Mouse (Mus musculus) thymus, postnatal 4 days (tissue): ENCODE data around the gene Zfp580.
"Not testable (repeated sequence)": the region's sequence is repeated elsewhere in the genome, so short reads cannot be mapped to it uniquely, and the experiment has no call there.

Experiments used
- DNase-seq: peaks from one replicate; pipeline ENCODE4 v3.0.0; 2021

Gene Zfp580

DNA sequence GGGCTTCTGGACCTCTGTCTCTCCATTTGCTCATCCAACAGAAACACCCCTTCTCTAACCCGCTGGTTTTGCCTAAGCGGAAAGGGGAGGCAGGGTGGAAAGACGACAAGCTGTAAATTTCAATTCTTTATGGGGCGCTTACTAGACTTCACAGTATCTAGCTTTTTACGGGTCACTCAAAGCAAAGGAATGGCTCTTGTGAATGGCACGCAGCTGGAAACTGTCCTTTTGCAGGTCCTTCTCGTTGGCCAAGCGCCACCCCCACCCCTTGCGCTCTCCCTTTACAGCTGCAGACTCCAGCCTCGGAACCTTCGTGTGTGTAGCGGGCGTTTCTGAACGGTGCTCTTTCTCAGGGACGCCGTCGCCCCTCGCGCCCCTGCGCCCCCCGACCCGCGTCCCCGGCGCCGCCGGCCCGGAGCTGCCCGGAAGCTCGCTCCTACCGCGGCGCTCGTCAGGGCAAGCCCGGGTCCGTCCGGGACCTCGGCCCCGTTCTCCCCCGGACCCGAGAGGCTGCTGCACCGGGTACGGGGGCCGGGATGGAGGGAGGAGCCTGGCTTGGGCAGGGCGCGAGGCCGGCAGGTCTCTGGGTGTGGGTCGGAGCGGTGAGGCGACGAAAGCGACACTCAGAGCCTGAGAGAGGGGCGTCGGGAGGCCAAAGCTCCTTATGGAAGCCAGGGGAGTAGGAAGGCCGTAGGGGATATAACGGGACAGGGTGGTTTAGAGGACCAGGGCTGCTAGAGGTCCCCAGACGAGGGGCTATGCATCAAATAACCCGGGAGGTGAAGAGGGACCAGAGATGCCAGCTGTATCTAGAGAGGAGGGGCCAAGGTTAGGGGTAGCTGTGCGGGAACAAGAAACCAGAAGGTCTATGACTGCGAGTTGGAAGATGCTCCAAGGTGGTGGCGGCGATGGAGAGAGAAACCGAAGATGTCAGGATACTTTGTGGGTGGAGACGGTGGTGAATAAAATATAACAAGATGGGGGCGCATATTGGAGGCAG is at the start of gene Zfp580:
Zfp580 (plus strand) TSS at position 346 of the 1,000 bp plus-strand sequence.
- DNase-seq: peak; percentile 82

DNA sequence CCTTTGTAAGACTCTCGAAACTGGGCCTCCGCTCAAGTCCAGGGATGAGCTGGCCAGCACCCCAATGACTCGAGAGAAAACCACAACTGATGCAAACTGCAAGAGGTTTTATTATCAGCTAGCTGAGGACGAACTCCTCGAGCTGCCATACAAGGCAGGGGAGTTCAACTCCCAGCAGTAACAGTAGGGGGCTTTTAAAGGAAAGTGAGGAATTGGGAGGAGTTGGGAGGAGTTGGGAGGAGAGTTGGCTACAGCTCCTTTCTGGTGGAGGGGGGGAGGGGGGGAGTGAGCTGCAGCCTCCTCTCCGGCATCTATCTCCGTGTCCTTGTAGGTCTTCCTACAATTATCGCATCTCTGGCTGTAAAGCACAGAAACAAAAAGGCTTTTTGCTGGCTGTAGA is 48.5 kb upstream of the Zfp580 start:
- not testable (repeated sequence) for DNase-seq

DNA sequence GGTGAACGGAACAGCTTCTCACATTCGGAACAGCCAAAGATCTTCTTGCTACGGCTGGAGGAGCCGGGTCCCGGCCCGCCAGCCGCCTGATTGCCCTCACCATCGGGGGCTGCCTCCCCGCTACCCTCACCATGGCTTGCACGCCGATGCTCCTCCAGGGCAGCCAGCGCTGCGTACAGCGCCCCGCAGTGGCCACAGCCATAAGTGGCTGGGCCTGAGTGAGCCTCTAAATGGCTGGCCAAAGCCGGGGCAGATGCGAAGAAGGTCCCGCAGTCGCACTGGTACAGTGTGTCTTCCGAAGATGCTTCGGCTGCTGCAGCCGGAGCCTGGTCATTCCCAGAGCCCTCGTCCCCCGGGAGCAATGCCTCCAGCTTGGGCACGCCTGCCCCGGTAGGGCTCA is 43.1 kb upstream of the Zfp580 start:
- no peak for DNase-seq

DNA sequence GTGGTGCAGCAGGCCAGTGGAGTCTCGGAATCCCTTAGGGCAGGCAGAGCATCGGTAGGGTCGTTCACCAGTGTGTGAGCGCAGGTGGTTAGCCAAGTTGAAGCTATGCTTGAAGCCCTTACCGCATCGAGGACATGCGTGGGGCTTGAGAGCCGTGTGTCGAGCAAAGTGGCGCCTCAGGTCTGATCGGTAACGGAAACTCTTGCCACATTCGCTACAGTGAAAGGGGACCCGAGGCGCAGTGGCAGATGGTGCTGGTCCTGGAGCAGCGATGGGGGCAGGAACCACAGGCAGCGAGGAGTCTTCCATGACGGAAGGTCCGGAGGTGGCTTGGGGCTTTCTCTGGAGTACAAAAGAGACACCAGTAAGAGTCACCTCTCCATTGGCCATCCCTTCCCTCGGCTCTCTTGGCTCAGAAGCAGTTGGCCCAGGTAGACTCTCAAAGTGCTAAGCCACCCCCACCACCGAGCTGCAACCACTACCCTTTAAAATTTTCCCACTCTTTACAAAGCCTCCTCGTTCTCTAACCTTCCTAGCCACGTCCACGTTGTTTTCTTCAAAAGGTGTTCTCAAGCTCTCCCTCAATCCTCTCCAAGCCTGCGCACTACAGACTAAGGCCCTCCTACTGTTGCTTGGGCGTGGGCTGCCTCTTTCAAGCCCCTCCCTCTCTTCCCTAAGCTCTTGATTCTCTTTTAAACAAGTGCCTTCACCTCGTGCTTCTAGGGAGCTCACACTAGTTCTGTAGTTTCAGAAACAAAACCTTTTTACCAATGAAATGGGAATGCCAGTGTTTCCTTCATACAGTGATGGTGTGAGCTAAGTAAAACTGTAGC is 38.4 kb upstream of the Zfp580 start:
- no peak for DNase-seq

DNA sequence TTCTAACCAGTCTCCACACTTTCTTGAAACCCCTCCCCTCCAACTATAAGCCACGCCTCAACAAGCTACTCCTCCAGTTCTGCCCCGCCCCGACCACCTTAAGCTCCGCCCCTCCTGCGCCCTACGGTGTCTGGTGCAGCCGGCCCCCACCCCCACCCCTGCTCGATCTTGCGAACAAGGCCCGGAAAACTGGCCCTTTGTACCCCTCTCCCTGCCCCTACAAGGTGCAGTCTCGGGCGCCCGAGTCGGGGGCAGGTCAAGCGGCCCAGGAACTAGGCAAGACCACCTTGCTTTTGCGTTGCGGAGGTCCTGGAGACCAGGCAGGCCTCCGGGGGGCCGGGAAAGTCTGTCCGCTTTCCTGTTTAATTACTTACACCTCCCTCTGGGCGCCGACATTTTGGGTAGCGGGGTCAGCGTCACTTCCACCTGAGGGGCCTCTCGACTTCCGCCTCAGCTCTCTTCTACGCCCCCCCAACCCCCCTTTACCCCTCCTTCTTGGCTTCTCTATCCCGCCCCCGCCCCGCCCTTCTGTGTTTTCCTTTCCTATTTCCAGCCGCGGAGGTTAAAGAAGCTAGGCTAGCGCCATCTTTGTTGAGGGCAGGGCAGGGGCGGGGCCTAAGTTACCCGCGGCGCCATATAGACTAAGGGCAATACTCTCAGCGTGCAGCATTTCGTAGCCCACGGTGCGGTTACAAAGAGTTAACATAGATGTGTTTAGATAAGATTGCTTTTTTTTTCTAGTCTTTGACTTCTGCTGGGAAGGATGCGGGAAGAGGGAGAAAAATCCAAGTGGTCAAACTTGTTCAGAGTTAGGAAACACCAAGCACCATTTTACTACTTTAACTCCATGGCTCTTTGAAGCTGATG is 36.9 kb upstream of the Zfp580 start, which contains the start of the genes Zfp524 and Fiz1:
Zfp524 (plus strand) TSS at position 165 of the 867 bp plus-strand sequence.
Fiz1 (minus strand) TSS at position 447 of the 867 bp plus-strand sequence.
- peak; percentile 97 for DNase-seq

DNA sequence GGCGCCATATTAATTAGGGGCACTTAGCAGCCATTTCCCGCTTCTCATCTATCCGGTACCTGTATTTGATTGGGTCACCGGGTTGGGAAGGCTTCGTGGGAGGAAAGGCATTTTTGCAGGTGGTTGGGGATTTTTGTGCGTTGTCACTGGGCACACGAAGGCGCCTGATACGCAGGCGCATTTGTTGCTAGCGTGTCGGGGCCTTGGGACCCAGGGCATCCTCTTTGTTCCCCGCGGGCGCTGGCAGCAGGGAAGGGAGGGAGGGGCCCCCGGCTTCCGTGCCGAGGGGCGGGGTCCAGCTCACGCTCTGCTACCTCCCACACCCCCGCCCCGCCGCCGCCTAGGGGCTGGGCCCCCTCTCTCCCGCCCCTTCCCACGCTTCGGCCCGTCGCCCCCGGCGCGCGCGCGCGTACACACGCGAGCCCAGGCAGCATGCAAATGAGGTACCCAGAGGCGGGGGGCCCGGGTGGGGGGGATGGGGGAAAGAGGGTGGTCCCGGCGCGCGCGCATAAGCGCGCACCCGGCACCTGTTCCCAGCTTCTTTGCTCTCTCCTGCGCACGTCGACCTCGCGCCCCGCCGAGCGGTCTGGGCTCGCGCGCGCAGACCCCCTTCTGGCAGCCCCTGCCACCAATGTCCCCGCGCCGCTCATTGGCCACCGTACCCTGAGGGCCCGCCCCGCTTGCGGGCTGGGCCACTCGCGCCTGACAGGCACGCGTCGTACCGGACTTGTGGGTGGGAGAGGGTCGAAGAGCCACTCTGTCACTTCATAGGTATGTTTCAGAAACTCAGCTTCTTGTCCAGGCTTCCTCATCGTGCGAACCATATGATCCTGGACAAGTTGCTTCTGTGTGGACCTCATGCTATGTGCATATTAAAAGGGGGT is 36.0 kb upstream of the Zfp580 start, which contains the start of gene Gm44973:
Gm44973 (plus strand) TSS at position 379 of the 884 bp plus-strand sequence.
- peak; percentile 98 for DNase-seq

DNA sequence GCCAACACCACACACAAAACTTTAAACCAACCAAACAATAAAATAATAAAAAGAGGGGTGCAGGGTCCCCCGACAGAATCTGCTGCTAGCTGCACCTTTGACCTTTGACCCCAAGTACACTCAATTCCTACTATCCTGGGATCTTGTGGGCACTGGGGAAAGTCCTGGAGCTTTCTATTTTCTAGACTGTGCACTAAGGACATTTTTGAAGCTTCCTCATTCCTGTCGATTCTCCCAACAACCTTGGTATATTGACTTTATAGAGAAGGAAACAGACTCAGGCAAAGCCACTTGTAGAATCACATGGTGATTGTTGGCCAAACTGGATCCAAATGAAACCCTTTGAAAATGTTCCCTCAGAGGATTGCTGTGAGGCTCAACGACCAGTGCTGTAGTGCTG is 35.3 kb upstream of the Zfp580 start:
- DNase-seq: no peak

DNA sequence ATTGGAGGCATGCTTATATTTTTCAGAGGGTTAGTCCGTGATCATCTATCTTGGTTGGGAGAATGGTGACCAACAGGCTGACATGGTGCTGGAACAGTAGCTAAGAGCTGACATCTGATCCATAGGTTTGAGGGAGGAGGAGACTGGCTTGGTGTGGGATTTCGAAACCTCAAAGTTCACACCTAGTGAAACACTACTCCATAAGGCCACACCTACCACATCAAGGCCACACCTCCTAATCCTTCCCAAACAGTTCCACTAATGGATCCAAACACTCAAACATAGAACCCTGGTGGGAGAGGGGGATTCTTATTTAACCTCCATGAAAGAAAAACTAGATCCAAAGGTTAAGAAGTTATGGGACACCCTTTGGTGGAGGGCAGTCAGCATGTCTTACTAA is 34.4 kb upstream of the Zfp580 start:
- no peak for DNase-seq

DNA sequence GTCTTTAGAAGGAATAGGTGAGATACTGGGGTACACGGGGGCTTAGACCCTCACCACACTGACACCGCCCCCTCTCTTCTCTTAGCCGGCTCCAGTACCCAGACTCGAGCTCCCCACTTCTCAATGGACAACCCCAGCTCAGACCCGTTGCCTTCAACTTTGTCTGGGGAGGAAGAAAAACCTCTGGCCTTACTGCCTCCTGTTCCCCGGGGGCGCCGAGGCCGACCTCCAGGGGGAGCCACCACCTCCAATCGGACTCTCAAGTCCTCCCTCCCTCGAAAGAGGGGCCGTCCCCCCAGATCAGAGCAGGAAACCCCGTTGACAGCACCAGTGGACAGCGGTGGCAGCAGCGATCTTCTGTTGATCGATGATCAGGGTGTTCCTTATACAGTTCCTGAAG is 34.0 kb upstream of the Zfp580 start:
- peak; percentile 70 for DNase-seq

DNA sequence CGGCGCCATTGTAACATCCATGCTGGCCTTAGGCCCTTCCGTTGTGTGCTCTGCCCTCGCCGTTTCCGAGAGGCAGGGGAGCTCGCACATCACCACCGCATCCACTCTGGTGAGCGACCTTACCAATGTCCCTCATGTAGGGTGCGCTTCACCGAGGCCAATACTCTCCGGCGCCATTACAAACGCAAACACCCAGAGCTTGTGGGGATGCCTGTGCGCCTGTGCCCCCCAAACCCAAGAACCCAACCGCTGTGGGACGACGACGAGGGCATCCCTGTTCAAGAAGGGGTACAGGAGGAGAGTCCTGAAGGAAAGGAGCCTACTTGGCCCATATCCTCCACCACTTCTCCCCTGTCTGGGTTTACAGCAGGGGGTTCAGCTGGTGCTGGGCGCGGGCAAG is 33.4 kb upstream of the Zfp580 start:
- DNase-seq: no peak

DNA sequence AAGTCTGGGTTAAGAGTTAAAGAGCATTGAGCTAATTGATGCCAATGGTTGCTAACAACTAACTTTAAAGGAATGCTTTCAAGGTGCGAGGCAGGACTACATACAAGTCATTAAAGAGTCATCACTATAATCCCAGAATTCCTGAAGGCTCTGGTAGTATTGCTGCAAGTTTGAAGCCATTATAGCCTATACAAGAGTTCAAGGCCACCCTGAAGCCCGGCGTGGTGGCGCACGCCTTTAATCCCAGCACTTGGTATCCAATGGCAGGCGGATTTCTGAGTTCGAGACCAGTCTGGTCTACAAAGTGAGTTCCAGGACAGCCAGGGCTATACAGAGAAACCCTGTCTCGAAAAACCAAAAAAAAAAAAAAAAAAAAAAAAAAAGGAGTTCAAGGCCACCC is 31.8 kb upstream of the Zfp580 start:
- not testable (repeated sequence) for DNase-seq

DNA sequence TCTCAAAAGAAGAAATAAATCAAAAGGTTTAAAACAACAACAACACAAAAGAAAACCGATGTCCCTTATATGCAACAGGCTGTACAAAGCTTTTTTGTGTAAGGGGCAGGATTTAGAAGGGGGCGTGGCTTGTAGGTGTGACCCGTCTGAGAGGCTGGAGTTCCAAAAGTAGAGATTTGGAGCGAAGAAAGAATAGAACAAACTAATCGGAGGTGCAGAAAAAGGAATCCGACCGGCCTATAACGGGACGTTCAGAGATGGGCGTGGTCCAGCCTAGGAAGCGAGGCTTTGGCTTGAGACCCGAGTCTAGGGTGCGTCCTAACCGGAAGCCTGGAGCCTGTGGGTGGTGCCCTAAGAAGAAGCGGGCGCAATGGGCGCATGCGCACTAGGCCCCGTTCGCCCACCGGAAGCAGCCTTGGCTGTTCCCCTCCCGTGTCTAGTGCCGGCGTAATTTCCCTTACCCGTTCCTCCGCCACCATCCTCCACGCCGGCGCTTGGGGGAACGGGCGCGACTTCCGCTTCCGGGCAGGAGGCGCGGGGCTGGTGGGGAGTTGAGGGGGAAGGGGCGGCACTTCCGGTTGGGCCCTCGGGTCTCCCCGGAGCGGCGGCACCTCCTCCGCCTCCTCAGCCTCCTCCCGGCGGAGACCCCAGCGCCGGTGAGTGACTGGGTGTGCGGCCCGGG is 31.2 kb upstream of the Zfp580 start, which contains the start of the genes Zfp865 and Ccdc106:
Zfp865 (plus strand) TSS at position 377 of the 682 bp plus-strand sequence.
Ccdc106 (plus strand) TSS at position 554 of the 682 bp plus-strand sequence.
- DNase-seq: peak; percentile 98

DNA sequence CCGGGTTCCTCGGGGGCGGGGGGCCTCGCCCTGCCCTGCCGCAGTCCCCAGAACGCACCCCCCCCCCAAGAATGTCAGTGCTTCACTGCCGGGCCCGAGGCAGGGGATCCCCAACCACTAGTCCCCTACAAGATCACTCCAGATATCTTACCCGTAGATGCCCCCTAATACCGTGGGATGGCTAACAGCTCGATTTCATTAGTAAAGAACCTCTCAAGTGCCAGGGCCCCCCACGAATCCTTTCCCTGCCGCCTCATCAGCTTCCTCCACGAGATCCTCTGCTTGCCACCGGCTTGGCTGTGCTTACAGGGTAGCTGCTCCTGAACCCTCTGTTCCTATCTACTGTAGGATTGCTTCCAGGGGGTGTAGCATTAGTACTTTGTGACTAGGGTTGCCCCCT is 30.7 kb upstream of the Zfp580 start:
- DNase-seq: no peak

DNA sequence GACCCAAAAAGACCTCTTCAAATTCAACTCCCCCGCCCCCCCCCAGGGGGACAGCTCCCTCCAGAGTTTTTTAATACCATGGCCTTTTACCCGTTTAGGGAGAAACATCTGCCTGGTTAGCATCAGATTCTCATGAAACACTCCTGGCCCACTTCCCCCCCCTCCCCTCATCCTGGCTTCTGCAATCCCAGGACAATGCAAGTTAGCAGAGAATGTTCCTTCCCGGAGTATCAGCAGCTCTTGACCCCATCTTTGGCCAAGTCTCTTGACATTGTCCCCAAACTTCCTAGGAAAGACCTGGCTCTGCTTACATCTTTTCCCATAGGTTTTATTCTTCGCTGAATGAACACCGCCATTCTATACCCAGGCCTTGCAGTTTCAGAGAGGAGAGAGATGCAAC is 30.1 kb upstream of the Zfp580 start:
- no peak for DNase-seq

DNA sequence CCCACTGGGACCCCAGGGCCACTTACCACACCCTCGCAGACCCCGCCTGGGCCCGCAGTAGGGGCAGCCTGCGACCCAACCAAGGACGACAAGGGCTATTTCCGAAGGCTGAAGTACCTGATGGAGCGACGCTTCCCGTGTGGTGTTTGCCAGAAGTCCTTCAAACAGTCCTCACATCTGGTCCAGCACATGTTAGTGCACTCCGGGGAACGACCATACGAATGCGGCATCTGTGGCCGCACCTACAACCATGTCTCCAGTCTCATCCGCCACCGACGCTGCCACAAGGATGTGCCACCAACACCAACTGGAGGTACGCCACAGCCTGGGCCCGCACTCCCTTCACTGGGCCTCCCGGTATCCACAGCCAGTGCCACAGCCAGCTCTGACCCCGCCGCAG is 21.8 kb upstream of the Zfp580 start:
- DNase-seq: no peak

DNA sequence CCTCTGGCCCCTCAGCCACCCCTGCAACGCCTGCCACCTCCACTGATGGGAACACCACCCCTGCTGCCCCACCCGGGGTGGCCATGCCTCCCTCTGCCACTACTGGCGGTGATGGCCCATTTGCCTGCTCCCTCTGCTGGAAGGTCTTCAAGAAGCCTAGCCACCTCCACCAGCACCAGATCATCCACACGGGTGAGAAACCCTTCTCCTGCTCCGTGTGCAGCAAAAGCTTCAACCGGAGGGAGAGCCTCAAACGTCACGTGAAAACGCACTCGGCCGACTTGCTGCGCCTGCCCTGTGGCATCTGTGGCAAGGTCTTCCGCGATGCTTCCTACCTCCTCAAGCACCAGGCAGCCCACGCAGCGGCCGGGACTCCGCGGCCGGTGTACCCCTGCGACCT is 21.4 kb upstream of the Zfp580 start:
- DNase-seq: no peak

DNA sequence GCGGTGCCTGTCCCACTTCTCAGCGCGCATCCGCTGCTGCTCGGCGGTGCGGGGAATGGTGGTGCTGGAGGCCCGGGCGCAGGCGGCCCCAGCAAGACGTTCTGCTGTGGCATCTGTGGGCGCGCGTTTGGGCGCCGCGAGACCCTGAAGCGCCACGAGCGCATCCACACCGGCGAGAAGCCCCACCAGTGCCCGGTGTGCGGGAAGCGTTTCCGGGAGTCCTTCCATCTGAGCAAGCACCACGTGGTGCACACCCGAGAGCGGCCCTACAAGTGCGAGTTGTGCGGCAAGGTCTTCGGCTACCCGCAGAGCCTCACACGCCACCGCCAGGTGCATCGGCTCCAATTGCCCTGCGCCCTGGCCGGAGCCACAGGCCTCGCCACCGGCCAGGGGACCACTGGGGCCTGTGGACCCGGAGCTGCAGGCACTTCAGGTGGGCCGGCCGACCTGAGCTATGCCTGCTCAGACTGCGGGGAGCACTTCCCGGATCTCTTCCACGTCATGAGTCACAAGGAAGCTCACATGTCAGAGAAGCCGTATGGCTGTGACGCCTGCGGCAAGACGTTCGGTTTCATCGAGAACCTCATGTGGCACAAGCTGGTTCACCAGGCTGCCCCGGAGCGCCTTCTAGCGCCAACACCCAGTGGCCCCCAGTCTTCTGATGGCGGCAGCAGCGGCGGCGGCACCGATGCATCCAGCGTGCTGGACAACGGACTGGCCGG is 20.6 kb upstream of the Zfp580 start:
- no peak for DNase-seq

DNA sequence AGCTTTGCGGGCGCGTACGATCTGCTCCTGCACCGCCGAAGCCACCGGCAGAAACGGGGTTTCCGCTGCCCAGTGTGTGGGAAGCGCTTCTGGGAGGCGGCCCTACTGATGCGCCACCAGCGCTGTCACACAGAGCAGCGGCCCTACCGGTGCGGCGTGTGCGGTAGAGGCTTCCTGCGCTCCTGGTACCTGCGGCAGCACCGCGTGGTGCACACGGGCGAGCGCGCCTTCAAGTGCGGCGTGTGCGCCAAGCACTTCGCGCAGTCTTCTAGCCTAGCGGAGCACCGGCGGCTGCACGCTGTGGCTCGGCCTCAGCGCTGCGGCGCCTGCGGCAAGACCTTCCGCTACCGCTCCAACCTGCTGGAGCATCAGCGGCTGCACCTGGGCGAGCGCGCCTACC is 19.8 kb upstream of the Zfp580 start:
- no peak for DNase-seq

DNA sequence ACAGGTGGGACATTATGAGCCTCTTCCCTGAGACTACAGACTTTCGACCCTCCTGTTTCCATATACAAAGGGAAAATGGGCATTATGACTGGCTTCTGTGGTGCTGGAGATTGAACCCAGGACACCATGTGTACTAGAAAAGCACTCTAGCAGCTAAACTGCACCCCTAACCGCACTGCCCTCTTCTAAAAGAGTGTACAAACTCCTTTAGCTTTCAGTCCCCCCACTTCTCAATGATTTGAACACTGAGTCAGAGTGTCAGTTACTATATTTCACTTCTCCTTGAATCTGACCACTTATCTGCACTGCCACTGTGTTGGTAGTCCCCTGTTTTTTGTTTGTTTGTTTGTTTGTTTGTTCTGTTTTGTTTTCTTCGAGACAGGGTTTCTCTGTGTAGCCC is 17.5 kb upstream of the Zfp580 start, which contains the start of gene 4632433K11Rik:
4632433K11Rik (plus strand) TSS at position 301 of the 400 bp plus-strand sequence.
- DNase-seq: no peak

DNA sequence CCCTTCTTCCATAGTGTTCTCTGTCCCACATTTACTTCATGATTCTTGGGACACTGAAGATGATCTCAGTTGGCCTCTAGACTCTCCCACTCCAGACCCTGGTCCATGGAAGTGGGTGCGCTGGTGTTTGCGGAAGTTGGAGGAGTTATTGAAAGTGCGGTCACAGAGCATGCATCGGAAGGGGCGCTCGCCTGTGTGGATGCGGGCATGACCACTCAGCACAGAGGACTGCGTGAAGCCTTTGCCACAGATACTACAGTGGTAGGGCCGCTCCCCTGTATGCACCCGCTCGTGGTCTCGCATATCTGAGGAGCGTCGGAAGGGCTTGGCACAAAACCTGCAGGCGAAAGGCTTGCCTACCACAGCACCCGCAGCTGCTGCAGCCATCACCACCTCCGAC is 15.7 kb upstream of the Zfp580 start:
- DNase-seq: no peak
